Mouse (Mus musculus): Measurements from ENCODE around the gene Aff3. TPM values are rescaled to one million over a fixed set of nuclear protein-coding genes. Genes with fewer than 3 reads are reported as not detected.

The Aff3 gene
- polyA plus RNA-seq, 1 experiment: not detected

- 92% methylated on average over 10 of the region's 10 CpGs for WGBS
- no peak for TF ChIP-seq CTCF (IDR thresholded peaks at IDR 0.05; ENCODE audit: insufficient read depth, low read depth, low read length)
- no peak for TF ChIP-seq POLR2A (IDR thresholded peaks at IDR 0.05; ENCODE audit: insufficient read depth, low read depth, low read length)
- Histone ChIP-seq H3K4me3 (ENCODE audit: insufficient read depth, low read depth, low read length) (no peak overlapping the region), H3K27ac (ENCODE audit: insufficient read depth, low read depth, low read length) (no peak overlapping the region), H3K4me1 (ENCODE audit: control insufficient read depth, insufficient read depth, low read length) (no peaks in the 10 kb centered on the region)
Observed at GRCm38 (mm10) chr1:38683158-38683721, 18.5 kb upstream of the Aff3 start.

- H3K4me1 ChIP-seq (ENCODE audit: control insufficient read depth, insufficient read depth, low read length): no peaks in the 10 kb centered on the region
- WGBS: 87% methylated on average over 8 of the region's 8 CpGs
- H3K4me3 ChIP-seq (ENCODE audit: insufficient read depth, low read depth, low read length): no peak overlapping the region
- TF ChIP-seq POLR2A (IDR thresholded peaks at IDR 0.05; ENCODE audit: insufficient read depth, low read depth, low read length) (no peak), CTCF (IDR thresholded peaks at IDR 0.05; ENCODE audit: insufficient read depth, low read depth, low read length) (no peak)
- no peak overlapping the region for H3K27ac ChIP-seq (ENCODE audit: insufficient read depth, low read depth, low read length)
Observed at GRCm38 (mm10) chr1:38679890-38680289, 15.1 kb upstream of the Aff3 start.

GRCm38 (mm10) chr1:38671756-38672155, 7.0 kb upstream of the Aff3 start:
- TF ChIP-seq CTCF (IDR thresholded peaks at IDR 0.05; ENCODE audit: insufficient read depth, low read depth, low read length) (no peak), POLR2A (IDR thresholded peaks at IDR 0.05; ENCODE audit: insufficient read depth, low read depth, low read length) (no peak)
- no peak overlapping the region for H3K4me3 ChIP-seq (ENCODE audit: insufficient read depth, low read depth, low read length)
- H3K4me1 ChIP-seq (ENCODE audit: control insufficient read depth, insufficient read depth, low read length): no peaks in the 10 kb centered on the region
- no peak overlapping the region for H3K27ac ChIP-seq (ENCODE audit: insufficient read depth, low read depth, low read length)
- WGBS: 83% methylated on average over 3 of the region's 3 CpGs

- no peak overlapping the region for H3K4me3 ChIP-seq (ENCODE audit: insufficient read depth, low read depth, low read length)
- 44% methylated on average over 5 of the region's 5 CpGs for WGBS
- H3K4me1 ChIP-seq (ENCODE audit: control insufficient read depth, insufficient read depth, low read length): no peaks in the 10 kb centered on the region
- TF ChIP-seq POLR2A (IDR thresholded peaks at IDR 0.05; ENCODE audit: insufficient read depth, low read depth, low read length): no peak
- TF ChIP-seq CTCF (IDR thresholded peaks at IDR 0.05; ENCODE audit: insufficient read depth, low read depth, low read length): no peak
- no peak overlapping the region for H3K27ac ChIP-seq (ENCODE audit: insufficient read depth, low read depth, low read length)
Observed at GRCm38 (mm10) chr1:38671019-38671418, 6.3 kb upstream of the Aff3 start.

- Histone ChIP-seq H3K27ac (ENCODE audit: insufficient read depth, low read depth, low read length) (no peak overlapping the region), H3K4me3 (ENCODE audit: insufficient read depth, low read depth, low read length) (no peak overlapping the region), H3K4me1 (ENCODE audit: control insufficient read depth, insufficient read depth, low read length) (no peaks in the 10 kb centered on the region)
- WGBS: 98% methylated on average over 10 of the region's 10 CpGs
- TF ChIP-seq POLR2A (IDR thresholded peaks at IDR 0.05; ENCODE audit: insufficient read depth, low read depth, low read length) (no peak), CTCF (IDR thresholded peaks at IDR 0.05; ENCODE audit: insufficient read depth, low read depth, low read length) (no peak)
Observed at GRCm38 (mm10) chr1:38668327-38668726, 3.6 kb upstream of the Aff3 start.

- Histone ChIP-seq H3K4me3 (ENCODE audit: insufficient read depth, low read depth, low read length) (no peak overlapping the region), H3K4me1 (ENCODE audit: control insufficient read depth, insufficient read depth, low read length) (no peaks in the 10 kb centered on the region), H3K27ac (ENCODE audit: insufficient read depth, low read depth, low read length) (no peak overlapping the region)
- TF ChIP-seq POLR2A (IDR thresholded peaks at IDR 0.05; ENCODE audit: insufficient read depth, low read depth, low read length) (no peak), CTCF (IDR thresholded peaks at IDR 0.05; ENCODE audit: insufficient read depth, low read depth, low read length) (no peak)
- WGBS: 89% methylated on average over 9 of the region's 9 CpGs
Observed at GRCm38 (mm10) chr1:38667892-38668291, 3.1 kb upstream of the Aff3 start.

DNA sequence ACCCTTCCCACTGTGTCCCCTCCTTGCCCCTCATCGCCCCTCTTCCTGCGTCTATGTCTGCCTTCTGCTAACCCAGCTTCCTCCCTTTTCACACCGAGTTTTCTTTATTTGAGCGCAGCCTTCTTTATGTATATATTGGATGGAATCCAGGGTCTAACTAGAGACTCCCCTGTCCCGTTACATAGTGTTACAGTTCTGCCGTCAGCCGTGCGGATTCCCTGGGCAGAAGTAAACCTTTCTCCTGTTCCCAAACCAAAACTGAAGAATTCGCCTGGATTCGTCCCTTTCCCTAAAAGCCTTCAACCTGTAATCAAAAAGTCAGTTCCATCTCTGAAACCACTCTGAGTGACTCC, 2.0 kb upstream of the Aff3 start:
- 72% methylated on average over 10 of the region's 10 CpGs for WGBS
- Histone ChIP-seq H3K4me3 (ENCODE audit: insufficient read depth, low read depth, low read length) (no peak overlapping the region), H3K4me1 (ENCODE audit: control insufficient read depth, insufficient read depth, low read length) (no peaks in the 10 kb centered on the region), H3K27ac (ENCODE audit: insufficient read depth, low read depth, low read length) (no peak overlapping the region)
- TF ChIP-seq POLR2A (IDR thresholded peaks at IDR 0.05; ENCODE audit: insufficient read depth, low read depth, low read length): no peak
- TF ChIP-seq CTCF (IDR thresholded peaks at IDR 0.05; ENCODE audit: insufficient read depth, low read depth, low read length): no peak

GRCm38 (mm10) chr1:38666111-38666765, 1.5 kb upstream of the Aff3 start:
- 75% methylated on average over 5 of the region's 5 CpGs for WGBS
- no peaks in the 10 kb centered on the region for H3K4me1 ChIP-seq (ENCODE audit: control insufficient read depth, insufficient read depth, low read length)
- no peak overlapping the region for H3K27ac ChIP-seq (ENCODE audit: insufficient read depth, low read depth, low read length)
- no peak overlapping the region for H3K4me3 ChIP-seq (ENCODE audit: insufficient read depth, low read depth, low read length)
- TF ChIP-seq POLR2A (IDR thresholded peaks at IDR 0.05; ENCODE audit: insufficient read depth, low read depth, low read length): no peak
- TF ChIP-seq CTCF (IDR thresholded peaks at IDR 0.05; ENCODE audit: insufficient read depth, low read depth, low read length): no peak

- no peak overlapping the region for H3K27ac ChIP-seq (ENCODE audit: insufficient read depth, low read depth, low read length)
- H3K4me3 ChIP-seq (ENCODE audit: insufficient read depth, low read depth, low read length): no peak overlapping the region
- no peaks in the 10 kb centered on the region for H3K4me1 ChIP-seq (ENCODE audit: control insufficient read depth, insufficient read depth, low read length)
- TF ChIP-seq CTCF (IDR thresholded peaks at IDR 0.05; ENCODE audit: insufficient read depth, low read depth, low read length) (no peak), POLR2A (IDR thresholded peaks at IDR 0.05; ENCODE audit: insufficient read depth, low read depth, low read length) (no peak)
- WGBS: 81% methylated on average over 1 of the region's 1 CpGs
Observed at GRCm38 (mm10) chr1:38665611-38666010, 856 bp upstream of the Aff3 start.
